Mouse (Mus musculus) CH12.LX (cell line): Measurements from ENCODE around the gene Eva1b. TPM values are rescaled to one million over a fixed set of nuclear protein-coding genes. Genes with fewer than 3 reads are reported as not detected.

Experiments
- DNase-seq: peaks from one replicate; pipeline ENCODE4 v3.0.0-alpha.2; 2013; ENCODE audit errors: extremely low read depth
- H3K27ac ChIP-seq: 2 replicates; pipeline ENCODE4 v1.5.1; 2012; ENCODE audit warnings: low read depth, mild to moderate bottlenecking, control low read depth, moderate library complexity; ENCODE audit not compliant: insufficient read depth
- H3K27me3 ChIP-seq: replicated peaks from 2 replicates; pipeline ENCODE3; 2012; ENCODE audit warnings: inconsistent platforms
- H3K36me3 ChIP-seq, 2 experiments: replicated peaks in 1 of 2; 2 replicates each; pipeline versions ENCODE3 to v1.6.1; 2012; ENCODE audit warnings: inconsistent platforms in 1 of 2, low read length in 1 of 2, mild to moderate bottlenecking in 1 of 2, mixed read lengths in 1 of 2, moderate library complexity in 1 of 2; ENCODE audit not compliant: control insufficient read depth in 1 of 2, insufficient read depth in 1 of 2
- H3K4me1 ChIP-seq, 2 experiments: 2 replicates each; pipeline ENCODE4 v1.6.1; 2012; ENCODE audit warnings: inconsistent platforms in 1 of 2, moderate library complexity in 1 of 2; ENCODE audit not compliant: insufficient read depth in 2 of 2, control insufficient read depth in 1 of 2
- H3K4me2 ChIP-seq: 2 replicates; pipeline ENCODE4 v1.6.1; 2012; ENCODE audit warnings: low read depth, mild to moderate bottlenecking, control low read depth; ENCODE audit not compliant: poor library complexity, insufficient read depth, severe bottlenecking
- H3K4me3 ChIP-seq, 3 experiments: fragments of 150-350 bp in 1 of 3; sonication (generic) in 1 of 3; replicated peaks in 1 of 3; 2 replicates each; pipeline versions ENCODE3 to v1.5.1; 2011 to 2012; ENCODE audit warnings: low read depth in 2 of 3, low read length in 2 of 3, mild to moderate bottlenecking in 2 of 3, moderate library complexity in 2 of 3, control low read depth in 1 of 3, improper control_type of control experiment in 1 of 3, inconsistent platforms in 1 of 3, mixed read lengths in 1 of 3; ENCODE audit not compliant: poor library complexity in 1 of 3
- H3K79me2 ChIP-seq: replicated peaks from 2 replicates; pipeline ENCODE4 v1.6.1; 2012; ENCODE audit warnings: mild to moderate bottlenecking, moderate library complexity; ENCODE audit not compliant: control insufficient read depth, poor library complexity, insufficient read depth, severe bottlenecking; ENCODE audit errors: extremely low read depth
- H3K9ac ChIP-seq: 2 replicates; pipeline ENCODE4 v1.6.1; 2012; ENCODE audit warnings: low read depth, mild to moderate bottlenecking, control low read depth, moderate library complexity; ENCODE audit not compliant: insufficient read depth
- H3K9me3 ChIP-seq: replicated peaks from 2 replicates; pipeline ENCODE3; 2012; ENCODE audit warnings: low read length, inconsistent platforms, mixed read lengths
- BHLHE40 ChIP-seq: IDR thresholded peaks from 2 replicates; pipeline ENCODE4 v1.6.1; 2011; ENCODE audit warnings: mild to moderate bottlenecking, low read depth, low read length, improper control_type of control experiment
- CHD2 ChIP-seq: IDR thresholded peaks from 2 replicates; pipeline ENCODE4 v1.6.1; 2011; ENCODE audit warnings: low read length, improper control_type of control experiment
- E2F4 ChIP-seq: IDR thresholded peaks from 2 replicates; pipeline ENCODE4 v1.6.1; 2011; ENCODE audit warnings: low read depth, low read length, improper control_type of control experiment; ENCODE audit not compliant: insufficient replicate concordance
- ELF1 ChIP-seq: IDR thresholded peaks from 2 replicates; pipeline ENCODE4 v1.6.1; 2014; ENCODE audit warnings: low read depth, mild to moderate bottlenecking, inconsistent platforms, low read length, improper control_type of control experiment
- EP300 ChIP-seq: IDR thresholded peaks from 2 replicates; pipeline ENCODE4 v1.6.1; 2011; ENCODE audit warnings: low read length, improper control_type of control experiment
- ETS1 ChIP-seq: conservative IDR thresholded peaks from 2 replicates; pipeline ENCODE4 v1.6.1; 2012; ENCODE audit warnings: low read depth, mild to moderate bottlenecking, inconsistent platforms, low read length, improper control_type of control experiment, moderate library complexity
- GABPA ChIP-seq: IDR thresholded peaks from 2 replicates; pipeline ENCODE4 v1.6.1; 2012; ENCODE audit warnings: low read depth, low read length, improper control_type of control experiment, inconsistent platforms; ENCODE audit not compliant: insufficient replicate concordance
- JUN ChIP-seq: IDR thresholded peaks from 2 replicates; pipeline ENCODE4 v1.6.1; 2011; ENCODE audit warnings: low read depth, mild to moderate bottlenecking, low read length, improper control_type of control experiment, moderate library complexity; ENCODE audit not compliant: insufficient read depth
- JUND ChIP-seq: conservative IDR thresholded peaks from 2 replicates; pipeline ENCODE4 v1.6.1; 2011; ENCODE audit warnings: low read depth, low read length, improper control_type of control experiment
- MAFK ChIP-seq: IDR thresholded peaks from 2 replicates; pipeline ENCODE4 v1.6.1; 2011; ENCODE audit warnings: low read length, improper control_type of control experiment; ENCODE audit not compliant: insufficient replicate concordance
- MAX ChIP-seq: IDR thresholded peaks from 2 replicates; pipeline ENCODE4 v1.6.1; 2011; ENCODE audit warnings: low read length, improper control_type of control experiment
- MAZ ChIP-seq: IDR thresholded peaks from 2 replicates; pipeline ENCODE4 v1.6.1; 2012; ENCODE audit warnings: low read depth, mild to moderate bottlenecking, inconsistent platforms, low read length, improper control_type of control experiment, moderate library complexity
- MEF2A ChIP-seq: IDR thresholded peaks from 2 replicates; pipeline ENCODE4 v1.6.1; 2014; ENCODE audit warnings: low read depth, mild to moderate bottlenecking, inconsistent platforms, low read length, improper control_type of control experiment, borderline replicate concordance
- NRF1 ChIP-seq: IDR thresholded peaks from 2 replicates; pipeline ENCODE4 v1.6.1; 2014; ENCODE audit warnings: low read depth, mild to moderate bottlenecking, inconsistent platforms, low read length, improper control_type of control experiment, moderate library complexity
- RAD21 ChIP-seq: IDR thresholded peaks from 2 replicates; pipeline ENCODE4 v1.6.1; 2011; ENCODE audit warnings: low read depth, mild to moderate bottlenecking, low read length, improper control_type of control experiment, moderate library complexity
- TBP ChIP-seq: conservative IDR thresholded peaks from 2 replicates; pipeline ENCODE4 v1.6.1; 2011; ENCODE audit warnings: low read depth, low read length, improper control_type of control experiment
- UBTF ChIP-seq: IDR thresholded peaks from 2 replicates; pipeline ENCODE4 v1.6.1; 2012; ENCODE audit warnings: low read depth, mild to moderate bottlenecking, inconsistent platforms, low read length, improper control_type of control experiment, moderate library complexity
- USF2 ChIP-seq: conservative IDR thresholded peaks from 2 replicates; pipeline ENCODE4 v1.6.1; 2011; ENCODE audit warnings: low read depth, low read length, improper control_type of control experiment
- ZC3H11A ChIP-seq: IDR thresholded peaks from 2 replicates; pipeline ENCODE4 v1.6.1; 2012; ENCODE audit warnings: low read depth, mild to moderate bottlenecking, inconsistent platforms, low read length, improper control_type of control experiment
- ZMIZ1 ChIP-seq: IDR thresholded peaks from 2 replicates; pipeline ENCODE4 v1.6.1; 2012; ENCODE audit warnings: low read depth, mild to moderate bottlenecking, inconsistent platforms, low read length, improper control_type of control experiment
- ZNF384 ChIP-seq: IDR thresholded peaks from 2 replicates; pipeline ENCODE4 v1.6.1; 2012; ENCODE audit warnings: low read depth, low read length, improper control_type of control experiment, inconsistent platforms
- dilution Hi-C: fragments of 300-500 bp; cut with MboI; formaldehyde crosslinking; loops from 2 replicates; pipeline ENCODE4 v1.14.3; 2020; ENCODE audit warnings: low sequenced_read_pairs; ENCODE audit not compliant: extremely low pct_unique_long_range_greater_than_20kb, extremely low pct_ligation_motif_present
- in situ Hi-C: fragments of 300-500 bp; cut with MboI; formaldehyde crosslinking; loops from 3 replicates; pipeline ENCODE4 v1.14.3; 2019; ENCODE audit warnings: low sequenced_read_pairs, low pct_ligation_motif_present, low pct_unique_long_range_greater_than_20kb, mixed read lengths
- polyA plus RNA-seq: library from polyadenylated mRNA; unstranded; fragments of >175 nt; gene quantifications from 2 replicates; pipeline ENCODE4 v1.2.1, GENCODE M21; 2012; ENCODE audit warnings: low read depth; ENCODE audit not compliant: insufficient read length
- total RNA-seq, 2 experiments: library from RNA; depleted of rRNA; stranded (reverse); fragments of 300-350 nt in 1 of 2; fragments of >200 nt in 1 of 2; gene quantifications; 2 replicates each; pipeline ENCODE4 v1.2.3; 2012 to 2014

The Eva1b gene
- total and polyA plus RNA-seq, 3 experiments, result 0.97 to 4.3 (median 1.3) TPM

- dilution Hi-C loops (no loop called here), in situ Hi-C loops (no loop called here)
- Histone ChIP-seq H3K9me3 (no peaks in the 10 kb centered on the region), H3K27me3 (no peaks in the 10 kb centered on the region), H3K9ac (no peak overlapping the region), H3K4me3 (no peak overlapping the region), H3K36me3 (peaks cover 40 to 65% of the 10 kb centered on the region in 2 experiments), H3K79me2 (peaks cover 13% of the 10 kb centered on the region), H3K4me1 (peaks cover 3 to 37% of the 10 kb centered on the region in 2 experiments; a peak in 2 of 4 replicates), H3K27ac (no peak overlapping the region), H3K4me2 (no peak overlapping the region)
- DNase-seq, result no peak
- TF ChIP-seq JUN (no peak), MAX (no peak), JUND (no peak), ZC3H11A (no peak), GABPA (no peak), TBP (no peak), EP300 (no peak), ZMIZ1 (no peak), MAZ (no peak), BHLHE40 (no peak), UBTF (no peak), MEF2A (no peak), E2F4 (no peak), USF2 (no peak), RAD21 (no peak), ETS1 (no peak), NRF1 (no peak), MAFK (no peak), ELF1 (no peak)
These were observed 32.1 kb upstream of the Eva1b start for GRCm38 (mm10) chr4:126115411-126115810.

- Histone ChIP-seq H3K27ac (no peak overlapping the region), H3K9me3 (no peaks in the 10 kb centered on the region)
- dilution Hi-C loops, result no loop called here
These were observed 31.5 kb upstream of the Eva1b start for GRCm38 (mm10) chr4:126115871-126116521.

More at GRCm38 (mm10) chr4:126115871-126116521, 31.5 kb upstream of the Eva1b start:
- peaks cover 45 to 71% of the 10 kb centered on the region in 2 experiments for H3K36me3 ChIP-seq
- no peaks in the 10 kb centered on the region for H3K27me3 ChIP-seq
- no peak overlapping the region for H3K4me3 ChIP-seq
- H3K79me2 ChIP-seq, result peaks cover 11% of the 10 kb centered on the region
- no peak for TF ChIP-seq ELF1
- TF ChIP-seq GABPA, result no peak
- TF ChIP-seq ZNF384, result no peak
- no peak for TF ChIP-seq CHD2
- TF ChIP-seq, all 38 proteins: peak for 0
- no peak overlapping the region for H3K9ac ChIP-seq
- no peak for DNase-seq
- peaks cover 3 to 32% of the 10 kb centered on the region in 2 experiments; a peak in 2 of 4 replicates for H3K4me1 ChIP-seq
- in situ Hi-C loops, result no loop called here
- H3K4me2 ChIP-seq, result no peak overlapping the region
